Mouse (Mus musculus): Measurements from ENCODE around the gene Ccdc107.

DNA sequence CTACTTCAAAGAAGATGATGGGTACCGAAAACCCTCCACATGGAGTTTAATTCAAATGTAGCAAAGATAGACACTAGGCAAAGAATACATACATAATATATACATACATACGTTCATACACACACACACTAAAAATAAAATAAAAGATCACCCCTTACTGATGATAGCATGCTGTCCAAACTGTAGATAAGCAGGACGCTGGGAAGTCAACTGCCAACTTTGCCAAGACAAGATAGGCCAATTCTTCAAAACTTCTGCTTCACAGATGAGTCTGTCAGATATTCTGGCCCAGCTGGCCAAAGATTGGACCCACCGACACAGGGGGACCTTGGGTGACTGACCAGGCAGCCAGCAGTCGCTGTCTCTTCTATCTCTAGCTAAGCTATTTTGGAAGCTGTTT, 29.6 kb upstream of the Ccdc107 start:
- TF ChIP-seq TAL1 (IDR thresholded peaks at IDR 0.05; ENCODE audit: low read length) (no peak), GATA1 (IDR thresholded peaks at IDR 0.05; ENCODE audit: low read length) (no peak)
